Mouse (Mus musculus) forebrain, embryonic 15.5 days (tissue): ENCODE data around the gene Htr2b. TPM values are rescaled to one million over a fixed set of nuclear protein-coding genes. Genes with fewer than 3 reads are reported as not detected.

Source experiments
- ATAC-seq: fragments of 200-750 bp; cut with Nextera tagmentation; replicated peaks from 2 replicates; pipeline ENCODE4 v1.8.0; 2017; ENCODE audit warnings: mild to moderate bottlenecking, moderate TSS enrichment, moderate library complexity
- H3K27ac ChIP-seq: fragments of 300-500 bp; sonication (generic); replicated peaks from 2 replicates; pipeline ENCODE4 v1.5.1; 2015; ENCODE audit warnings: mild to moderate bottlenecking, inconsistent platforms
- H3K27me3 ChIP-seq: fragments of 300-500 bp; sonication (generic); 2 replicates; pipeline ENCODE4 v1.6.1; 2015; ENCODE audit warnings: inconsistent platforms
- H3K36me3 ChIP-seq: fragments of 300-500 bp; sonication (generic); 2 replicates; pipeline ENCODE4 v1.6.1; 2015; ENCODE audit warnings: mild to moderate bottlenecking, inconsistent platforms
- H3K4me1 ChIP-seq: fragments of 300-500 bp; sonication (generic); 2 replicates; pipeline ENCODE4 v1.6.1; 2015; ENCODE audit warnings: inconsistent platforms
- H3K4me2 ChIP-seq: fragments of 300-500 bp; sonication (generic); replicated peaks from 2 replicates; pipeline ENCODE4 v1.6.1; 2015; ENCODE audit warnings: mild to moderate bottlenecking, inconsistent platforms
- H3K4me3 ChIP-seq: fragments of 300-500 bp; sonication (generic); 2 replicates; pipeline ENCODE4 v1.5.1; 2015; ENCODE audit warnings: mild to moderate bottlenecking, inconsistent platforms
- H3K9ac ChIP-seq: fragments of 300-500 bp; sonication (generic); replicated peaks from 2 replicates; pipeline ENCODE4 v1.6.1; 2015; ENCODE audit warnings: mild to moderate bottlenecking, inconsistent platforms
- H3K9me3 ChIP-seq: fragments of 300-500 bp; sonication (generic); 2 replicates; pipeline ENCODE4 v1.6.1; 2016; ENCODE audit warnings: inconsistent platforms
- WGBS: fragments of 180-500 bp; shearing (Covaris S2); methylation state at CpG from one replicate; pipeline ENCODE4 v1.1.7; 2015; ENCODE audit warnings: mixed read lengths; 5-methylcytosine and 5-hydroxymethylcytosine counted together
- polyA plus RNA-seq: library from polyadenylated mRNA; unstranded; fragments of >200 nt; fragmentation: Nextera tagmentation; extraction: Ambion mirVana; gene quantifications from 2 replicates; pipeline ENCODE4 v1.2.1, GENCODE M21; 2015

Htr2b gene
- 0.25 and 0.40 TPM in 2 replicates for polyA plus RNA-seq

GRCm38 (mm10) chr1:86111779-86112178 is at the start of gene Htr2b:
Gene Htr2b (minus strand): TSS chr1:86111970.
- Histone ChIP-seq H3K9me3 (no peaks in the 10 kb centered on the region), H3K36me3 (0 out of 2 replicates have a peak, but pooled peaks cover 6% of the 10 kb centered on the region), H3K4me3 (no peak within 1 kb of the TSS), H3K27me3 (no peaks in the 10 kb centered on the region), H3K4me2 (no peak within 1 kb of the TSS), H3K9ac (no peak within 1 kb of the TSS), H3K4me1 (0 out of 2 replicates have a peak, but pooled peaks cover 8% of the 10 kb centered on the region), H3K27ac (peak within 1 kb of the TSS; percentile 5; the same call in 1 of the 2 replicates)
- WGBS, result 35% methylated on average over 6 of the region's 6 CpGs
- ATAC-seq, result no peak

GRCm38 (mm10) chr1:86161061-86161460 is 49.3 kb upstream of the Htr2b start:
- H3K9me3 ChIP-seq, result no peaks in the 10 kb centered on the region
- H3K27me3 ChIP-seq, result no peaks in the 10 kb centered on the region
- H3K36me3 ChIP-seq, result peaks cover 53% of the 10 kb centered on the region
- no peak for ATAC-seq
- no peak overlapping the region for H3K4me3 ChIP-seq
- H3K27ac ChIP-seq, result no peak overlapping the region
- no peaks in the 10 kb centered on the region for H3K4me1 ChIP-seq
- no peak overlapping the region for H3K9ac ChIP-seq
- no peak overlapping the region for H3K4me2 ChIP-seq
- 95% methylated on average over 5 of the region's 5 CpGs for WGBS

GRCm38 (mm10) chr1:86160479-86160878 is 48.7 kb upstream of the Htr2b start:
- no peak overlapping the region for H3K9ac ChIP-seq
- no peak for ATAC-seq
- H3K9me3 ChIP-seq, result no peaks in the 10 kb centered on the region
- H3K4me2 ChIP-seq, result no peak overlapping the region
- H3K4me1 ChIP-seq, result peaks cover 2% of the 10 kb centered on the region
- H3K27me3 ChIP-seq, result no peaks in the 10 kb centered on the region
- no peak overlapping the region for H3K4me3 ChIP-seq
- H3K36me3 ChIP-seq, result peaks cover 53% of the 10 kb centered on the region
- 94% methylated on average over 5 of the region's 5 CpGs for WGBS
- H3K27ac ChIP-seq, result no peak overlapping the region

- Histone ChIP-seq H3K27me3 (no peaks in the 10 kb centered on the region), H3K9me3 (no peaks in the 10 kb centered on the region), H3K27ac (no peak overlapping the region), H3K36me3 (peaks cover 49% of the 10 kb centered on the region), H3K4me2 (no peak overlapping the region), H3K4me3 (no peak overlapping the region), H3K9ac (no peak overlapping the region), H3K4me1 (peaks cover 6% of the 10 kb centered on the region)
- WGBS, result 93% methylated on average over 6 of the region's 6 CpGs
- ATAC-seq, result no peak
Measured at GRCm38 (mm10) chr1:86160059-86160458, 48.3 kb upstream of the Htr2b start.

GRCm38 (mm10) chr1:86156595-86156994 is 44.8 kb upstream of the Htr2b start:
- no peak overlapping the region for H3K9ac ChIP-seq
- peaks cover 12% of the 10 kb centered on the region for H3K4me1 ChIP-seq
- H3K27me3 ChIP-seq, result no peaks in the 10 kb centered on the region
- H3K4me2 ChIP-seq, result no peak overlapping the region
- no peaks in the 10 kb centered on the region for H3K9me3 ChIP-seq
- ATAC-seq, result no peak
- no peak overlapping the region for H3K27ac ChIP-seq
- 90% methylated on average over 6 of the region's 6 CpGs for WGBS
- peaks cover 22% of the 10 kb centered on the region for H3K36me3 ChIP-seq
- no peak overlapping the region for H3K4me3 ChIP-seq

- WGBS, result 85% methylated on average over 3 of the region's 3 CpGs
- no peak overlapping the region for H3K9ac ChIP-seq
- no peaks in the 10 kb centered on the region for H3K27me3 ChIP-seq
Measured at GRCm38 (mm10) chr1:86156075-86156474, 44.3 kb upstream of the Htr2b start.

GRCm38 (mm10) chr1:86154824-86155164 is 43.0 kb upstream of the Htr2b start:
- no peak for ATAC-seq

More at GRCm38 (mm10) chr1:86156075-86156474, 44.3 kb upstream of the Htr2b start:
- no peak for ATAC-seq
- Histone ChIP-seq H3K9me3 (no peaks in the 10 kb centered on the region), H3K27ac (no peak overlapping the region), H3K36me3 (peaks cover 17% of the 10 kb centered on the region), H3K4me1 (peaks cover 12% of the 10 kb centered on the region), H3K4me3 (no peak overlapping the region), H3K4me2 (no peak overlapping the region)

GRCm38 (mm10) chr1:86154133-86154823 is 42.5 kb upstream of the Htr2b start, which contains the start of gene Armc9:
Gene Armc9 (plus strand): TSS chr1:86154780.
- Histone ChIP-seq H3K4me3 (peak within 1 kb of the TSS; percentile 68), H3K4me1 (peaks cover 12% of the 10 kb centered on the region), H3K27me3 (no peaks in the 10 kb centered on the region), H3K9ac (peak within 1 kb of the TSS; percentile 70), H3K9me3 (no peaks in the 10 kb centered on the region), H3K27ac (peak within 1 kb of the TSS; percentile 85), H3K4me2 (peak within 1 kb of the TSS; percentile 68), H3K36me3 (peaks cover 7% of the 10 kb centered on the region; the same call in 1 of the 2 replicates)
- peak; percentile 100 for ATAC-seq
- 4% methylated on average over 40 of the region's 40 CpGs for WGBS

More at GRCm38 (mm10) chr1:86154824-86155164, 43.0 kb upstream of the Htr2b start:
- H3K4me3 ChIP-seq, result peak overlapping the region; percentile 68
- H3K27ac ChIP-seq, result peak overlapping the region; percentile 44; the same call in 1 of the 2 replicates
- no peaks in the 10 kb centered on the region for H3K9me3 ChIP-seq
- peaks cover 7% of the 10 kb centered on the region; the same call in 1 of the 2 replicates for H3K36me3 ChIP-seq
- WGBS, result 0% methylated on average over 17 of the region's 18 CpGs
- peaks cover 12% of the 10 kb centered on the region for H3K4me1 ChIP-seq
- peak overlapping the region; percentile 68 for H3K4me2 ChIP-seq
- peak overlapping the region; percentile 70 for H3K9ac ChIP-seq
- no peaks in the 10 kb centered on the region for H3K27me3 ChIP-seq

- H3K4me3 ChIP-seq, result no peak overlapping the region
- no peak overlapping the region for H3K4me2 ChIP-seq
- H3K27ac ChIP-seq, result no peak overlapping the region
- H3K4me1 ChIP-seq, result peaks cover 12% of the 10 kb centered on the region
- WGBS, result 94% methylated on average over 1 of the region's 1 CpGs
- H3K9ac ChIP-seq, result no peak overlapping the region
- no peaks in the 10 kb centered on the region for H3K9me3 ChIP-seq
- no peak for ATAC-seq
- H3K36me3 ChIP-seq, result 0 out of 2 replicates have a peak, but pooled peaks cover 2% of the 10 kb centered on the region
- H3K27me3 ChIP-seq, result no peaks in the 10 kb centered on the region
Measured at GRCm38 (mm10) chr1:86152618-86153017, 40.8 kb upstream of the Htr2b start.

GRCm38 (mm10) chr1:86151376-86151775 is 39.6 kb upstream of the Htr2b start:
- ATAC-seq, result no peak
- Histone ChIP-seq H3K9ac (no peak overlapping the region), H3K27me3 (no peaks in the 10 kb centered on the region), H3K27ac (no peak overlapping the region), H3K36me3 (no peaks in the 10 kb centered on the region), H3K4me2 (no peak overlapping the region), H3K4me1 (peaks cover 12% of the 10 kb centered on the region), H3K4me3 (no peak overlapping the region), H3K9me3 (no peaks in the 10 kb centered on the region)
- WGBS, result 91% methylated on average over 7 of the region's 7 CpGs

- Histone ChIP-seq H3K9me3 (no peaks in the 10 kb centered on the region), H3K27me3 (no peaks in the 10 kb centered on the region), H3K4me2 (no peak overlapping the region), H3K36me3 (no peaks in the 10 kb centered on the region), H3K27ac (no peak overlapping the region), H3K9ac (no peak overlapping the region), H3K4me3 (no peak overlapping the region), H3K4me1 (peaks cover 12% of the 10 kb centered on the region)
- no peak for ATAC-seq
- WGBS, result 79% methylated on average over 6 of the region's 6 CpGs
Measured at GRCm38 (mm10) chr1:86150929-86151328, 39.2 kb upstream of the Htr2b start.

- H3K4me3 ChIP-seq, result no peak overlapping the region
- no peak overlapping the region for H3K9ac ChIP-seq
- no peak overlapping the region for H3K4me2 ChIP-seq
- H3K36me3 ChIP-seq, result no peaks in the 10 kb centered on the region
- 86% methylated on average over 9 of the region's 9 CpGs for WGBS
- ATAC-seq, result no peak
- no peaks in the 10 kb centered on the region for H3K4me1 ChIP-seq
- no peaks in the 10 kb centered on the region for H3K9me3 ChIP-seq
- H3K27ac ChIP-seq, result no peak overlapping the region
- H3K27me3 ChIP-seq, result no peaks in the 10 kb centered on the region
Measured at GRCm38 (mm10) chr1:86148161-86148560, 36.4 kb upstream of the Htr2b start.
